Mouse (Mus musculus): ENCODE measurements around the gene Lipt2. TPM values are rescaled to one million over a fixed set of nuclear protein-coding genes. Genes with fewer than 3 reads are reported as not detected.
A peak's percentile ranks its signal among the peaks of the same experiment; 100 is the strongest.

Gene Lipt2
- 1 to 10 TPM; 5.5 to 5.7 TPM for total RNA-seq (2021)

- peak; percentile 92 to 93 for DNase-seq
- intact Hi-C loops (cut with DNase I): loop anchor here (1.0 kb wide), 2 partner anchors 28 to 38 kb away; partner anchors contain the start of gene Pold3
Observed at GRCm38 (mm10) chr7:100159105-100159841, at the start of gene Lipt2. TSS of gene Lipt2 (plus strand) at chr7:100159277.

GRCm38 (mm10) chr7:100111506-100111905, 47.6 kb upstream of the Lipt2 start:
- no peak for DNase-seq
- intact Hi-C loops (cut with DNase I): no loop called here

- intact Hi-C loops (cut with DNase I): no loop called here
- DNase-seq: no peak
Observed at GRCm38 (mm10) chr7:100113821-100114220, 45.3 kb upstream of the Lipt2 start.

- intact Hi-C loops (cut with DNase I): no loop called here
- DNase-seq: no peak
Observed at GRCm38 (mm10) chr7:100114279-100114678, 44.8 kb upstream of the Lipt2 start.

GRCm38 (mm10) chr7:100120791-100121261, 38.3 kb upstream of the Lipt2 start:
- DNase-seq: peak in 1 of 2 experiments; percentile 4
- intact Hi-C loops (cut with DNase I): loop anchor here (1.0 to 2.0 kb wide), 2 partner anchors 38 to 108 kb away; partner anchors contain the start of gene Lipt2

- DNase-seq: peak; percentile 100
- intact Hi-C loops (cut with DNase I): loop anchor here (1.0 to 2.0 kb wide), 2 partner anchors 38 to 107 kb away; partner anchors contain the start of gene Lipt2
Observed at GRCm38 (mm10) chr7:100121376-100121789, 37.7 kb upstream of the Lipt2 start, which contains the start of gene Pold3. TSS of gene Pold3 (minus strand) at chr7:100121565.

- DNase-seq: peak; percentile 15 to 42
Observed at GRCm38 (mm10) chr7:100123486-100123885, 35.6 kb upstream of the Lipt2 start.

GRCm38 (mm10) chr7:100124211-100124610, 34.9 kb upstream of the Lipt2 start:
- intact Hi-C loops (cut with DNase I): no loop called here
- DNase-seq: peak; percentile 30 to 57

More at GRCm38 (mm10) chr7:100123486-100123885, 35.6 kb upstream of the Lipt2 start:
- intact Hi-C loops (cut with DNase I): loop anchor here (1.0 kb wide), 1 partner anchor 64 kb away; no protein-coding TSS in a partner anchor

- peak in 1 of 2 experiments; percentile 14 for DNase-seq
- intact Hi-C loops (cut with DNase I): no loop called here
Observed at GRCm38 (mm10) chr7:100125166-100125565, 33.9 kb upstream of the Lipt2 start.

GRCm38 (mm10) chr7:100126514-100126913, 32.6 kb upstream of the Lipt2 start:
- intact Hi-C loops (cut with DNase I): no loop called here

GRCm38 (mm10) chr7:100128262-100129041, 30.6 kb upstream of the Lipt2 start:
- intact Hi-C loops (cut with DNase I): no loop called here
- DNase-seq: no peak

More at GRCm38 (mm10) chr7:100126514-100126913, 32.6 kb upstream of the Lipt2 start:
- no peak for DNase-seq

GRCm38 (mm10) chr7:100130592-100130991, 28.5 kb upstream of the Lipt2 start:
- no peak for DNase-seq
- intact Hi-C loops (cut with DNase I): no loop called here

GRCm38 (mm10) chr7:100132379-100132778, 26.7 kb upstream of the Lipt2 start:
- intact Hi-C loops (cut with DNase I): no loop called here
- DNase-seq: no peak

GRCm38 (mm10) chr7:100137038-100137437, 22.0 kb upstream of the Lipt2 start:
- intact Hi-C loops (cut with DNase I): no loop called here
- peak in 1 of 2 experiments; percentile 8 for DNase-seq

- intact Hi-C loops (cut with DNase I): no loop called here
- DNase-seq: no peak
Observed at GRCm38 (mm10) chr7:100138075-100138474, 21.0 kb upstream of the Lipt2 start.

- no peak for DNase-seq
- intact Hi-C loops (cut with DNase I): no loop called here
Observed at GRCm38 (mm10) chr7:100140591-100140990, 18.5 kb upstream of the Lipt2 start.

GRCm38 (mm10) chr7:100148586-100148985, 10.5 kb upstream of the Lipt2 start:
- intact Hi-C loops (cut with DNase I): no loop called here
- no peak for DNase-seq

- DNase-seq: no peak
- intact Hi-C loops (cut with DNase I): no loop called here
Observed at GRCm38 (mm10) chr7:100150086-100150485, 9.0 kb upstream of the Lipt2 start.

GRCm38 (mm10) chr7:100150626-100151025, 8.5 kb upstream of the Lipt2 start:
- no peak for DNase-seq
- intact Hi-C loops (cut with DNase I): no loop called here

- intact Hi-C loops (cut with DNase I): no loop called here
- no peak for DNase-seq
Observed at GRCm38 (mm10) chr7:100157669-100158068, 1.4 kb upstream of the Lipt2 start.

- intact Hi-C loops (cut with DNase I): no loop called here
- DNase-seq: no peak
Observed at GRCm38 (mm10) chr7:100160006-100160405, 929 bp downstream of the Lipt2 start.

Measured in heart, postnatal 36 days (tissue).